Mouse (Mus musculus): ENCODE data around the gene Mpped2.

DNA sequence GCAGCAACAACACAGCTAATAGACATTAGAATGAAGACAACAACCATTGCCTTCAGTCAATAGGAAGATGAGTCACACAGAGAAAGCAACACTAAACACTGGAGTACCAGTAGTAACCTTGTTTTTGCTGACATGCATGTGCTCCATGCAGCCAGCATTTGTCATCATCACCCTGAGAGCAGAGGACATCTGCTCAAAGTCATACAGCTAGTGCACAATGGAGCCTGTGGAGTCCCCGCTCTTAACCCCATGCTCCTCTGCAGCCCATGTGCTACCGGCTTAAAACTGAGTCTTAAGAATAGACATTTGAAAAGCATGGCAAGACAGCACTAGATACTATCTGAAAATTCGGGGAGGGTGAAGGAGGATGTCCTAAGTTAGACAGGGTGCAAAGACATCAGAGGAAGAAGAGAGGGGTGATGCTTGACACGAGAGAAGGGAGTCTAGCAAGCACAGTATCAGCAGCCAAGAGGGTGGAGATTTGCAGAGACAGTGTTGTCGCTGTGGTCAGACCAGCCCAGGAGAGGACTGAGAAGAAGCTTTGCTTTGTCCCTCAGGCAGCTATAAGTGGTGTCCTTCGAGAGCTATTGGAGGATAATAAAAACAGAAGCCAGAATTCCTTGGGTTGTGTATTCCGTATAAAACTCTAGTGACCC, 85.9 kb downstream of the Mpped2 start:
- TF ChIP-seq CTCF (IDR thresholded peaks at IDR 0.05; ENCODE audit: low read depth, low read length) (no peak), POLR2A (IDR thresholded peaks at IDR 0.05; ENCODE audit: insufficient read depth, low read length) (no peak)
